Mouse (Mus musculus) layer of hippocampus, adult 8-10 months (tissue): ENCODE measurements at regions not wholly inside any gene's neighbourhood (a gene's known extent, or its start where the extent isn't known, plus 50 kb on each side); places are given as distances from the start of the nearest gene placed in this dataset.
A peak's percentile ranks its signal among the peaks of the same experiment; 100 is the strongest.

Experiments used
- DNase-seq, 2 experiments: peaks; one replicate each; pipeline ENCODE4 v3.0.0; 2022; ENCODE audit warnings: low spot score in 2 of 2

- DNase-seq, result no peak
These were observed 225.6 kb downstream of the Mbnl1 start for GRCm38 (mm10) chr3:60698189-60698588.

GRCm38 (mm10) chr3:60707139-60707538, 234.5 kb downstream of the Mbnl1 start:
- DNase-seq, result no peak

GRCm38 (mm10) chr3:60712896-60713295, 240.3 kb downstream of the Mbnl1 start:
- no peak for DNase-seq

- no peak for DNase-seq
These were observed 247.7 kb downstream of the Mbnl1 start for GRCm38 (mm10) chr3:60720322-60720721.

- DNase-seq, result no peak
These were observed 258.7 kb downstream of the Mbnl1 start for GRCm38 (mm10) chr3:60731331-60731730.

- no peak for DNase-seq
These were observed 261.9 kb upstream of the P2ry1 start for GRCm38 (mm10) chr3:60740543-60741294.

- no peak for DNase-seq
These were observed 261.2 kb upstream of the P2ry1 start for GRCm38 (mm10) chr3:60741379-60741778.

- no peak for DNase-seq
These were observed 260.4 kb upstream of the P2ry1 start for GRCm38 (mm10) chr3:60742232-60742631.

GRCm38 (mm10) chr3:60745075-60745474, 257.5 kb upstream of the P2ry1 start:
- DNase-seq, result no peak

GRCm38 (mm10) chr3:60758568-60758967, 244.0 kb upstream of the P2ry1 start:
- no peak for DNase-seq

- no peak for DNase-seq
These were observed 243.5 kb upstream of the P2ry1 start for GRCm38 (mm10) chr3:60759046-60759445.

- peak; percentile 7 to 33 for DNase-seq
These were observed 239.7 kb upstream of the P2ry1 start for GRCm38 (mm10) chr3:60762874-60763273.

- no peak for DNase-seq
These were observed 237.5 kb upstream of the P2ry1 start for GRCm38 (mm10) chr3:60765079-60765478.

GRCm38 (mm10) chr3:60768996-60769395, 233.6 kb upstream of the P2ry1 start:
- DNase-seq, result no peak

- DNase-seq, result no peak
These were observed 230.7 kb upstream of the P2ry1 start for GRCm38 (mm10) chr3:60771866-60772265.

GRCm38 (mm10) chr3:60773383-60773782, 229.2 kb upstream of the P2ry1 start:
- DNase-seq, result no peak

GRCm38 (mm10) chr3:60785137-60785875, 217.3 kb upstream of the P2ry1 start:
- DNase-seq, result no peak

- DNase-seq, result no peak
These were observed 214.6 kb upstream of the P2ry1 start for GRCm38 (mm10) chr3:60787989-60788388.

- DNase-seq, result no peak
These were observed 213.2 kb upstream of the P2ry1 start for GRCm38 (mm10) chr3:60789441-60789840.

- DNase-seq, result no peak
These were observed 210.4 kb upstream of the P2ry1 start for GRCm38 (mm10) chr3:60792166-60792565.

- DNase-seq, result no peak
These were observed 206.4 kb upstream of the P2ry1 start for GRCm38 (mm10) chr3:60796207-60796606.

- DNase-seq, result peak; percentile 33 to 50
These were observed 204.8 kb upstream of the P2ry1 start for GRCm38 (mm10) chr3:60797808-60798207.

GRCm38 (mm10) chr3:60798461-60798860, 204.1 kb upstream of the P2ry1 start:
- no peak for DNase-seq
